Comparison of ENCODE assay signal across 29 mouse cellular contexts in genomic region chr4:49383576-49384318, GRCm38 (mm10). TPM values are rescaled to one million over a fixed set of nuclear protein-coding genes. Genes with fewer than 3 reads are reported as not detected.
"Had no signal": no experiment of that assay in that cellular context is flagged by ENCODE, and none has a peak within 500 bp of the region (broad histone marks: within the 10 kb centered on the region; RNA-seq: fewer than 3 reads in every experiment).

No protein-coding gene starts in this region.

RNA-seq across cellular contexts. Expression of gene Acnat2, which starts 24.2 kb away (rescaled TPM):
- total RNA-seq: forebrain, postnatal 0 days; gastrocnemius, adult 8-10 months; gastrocnemius, postnatal 14 days; gastrocnemius, postnatal 36 days; heart, adult 2 months; heart, postnatal 14 days; heart, postnatal 36 days; hematopoietic stem cell, adult 5-6 weeks; hindbrain, postnatal 0 days; layer of hippocampus, adult 18-20 months; layer of hippocampus, postnatal 14 days; layer of hippocampus, postnatal 36 days; left cerebral cortex, adult 18-20 months; left cerebral cortex, adult 8-10 months; left cerebral cortex, postnatal 10 days; left cerebral cortex, postnatal 25 days; left cerebral cortex, postnatal 4 days had no signal
- polyA plus RNA-seq: forebrain, postnatal 0 days; heart, adult 2 months; heart, embryonic 11.5 days; heart, embryonic 13.5 days; heart, embryonic 15.5 days; heart, postnatal 0 days; hindbrain, embryonic 11.5 days; hindbrain, embryonic 13.5 days; hindbrain, embryonic 15.5 days; hindbrain, postnatal 0 days; intestine, embryonic 16.5 days; large intestine, adult 2 months; limb, embryonic 11.5 days; limb, embryonic 13.5 days; limb, embryonic 15.5 days had no signal
